Mouse (Mus musculus) heart, embryonic 16.5 days (tissue): ENCODE measurements around the gene Prl3b1. TPM values are rescaled to one million over a fixed set of nuclear protein-coding genes. Genes with fewer than 3 reads are reported as not detected.

ENCODE experiments used
- ATAC-seq: fragments of 200-750 bp; cut with Nextera tagmentation; replicated peaks from 2 replicates; pipeline ENCODE4 v1.8.0; 2017; ENCODE audit warnings: moderate number of reproducible peaks; ENCODE audit not compliant: insufficient read depth, low FRiP score; ENCODE audit errors: extremely low read depth
- H3K27ac ChIP-seq: fragments of 300-500 bp; sonication (generic); 2 replicates; pipeline ENCODE4 v1.5.1; 2014; ENCODE audit warnings: mild to moderate bottlenecking, low read length, control low read depth, moderate library complexity
- H3K27me3 ChIP-seq: fragments of 300-500 bp; sonication (generic); 2 replicates; pipeline ENCODE4 v1.6.1; 2014; ENCODE audit warnings: low read length, mixed read lengths; ENCODE audit not compliant: control insufficient read depth, insufficient read depth
- H3K36me3 ChIP-seq: fragments of 300-500 bp; sonication (generic); 2 replicates; pipeline ENCODE4 v1.6.1; 2014; ENCODE audit not compliant: control insufficient read depth, insufficient read depth
- H3K4me1 ChIP-seq: fragments of 300-500 bp; sonication (generic); 2 replicates; pipeline ENCODE4 v1.6.1; 2014; ENCODE audit warnings: low read length, mixed read lengths; ENCODE audit not compliant: control insufficient read depth, insufficient read depth
- H3K4me2 ChIP-seq: fragments of 300-500 bp; sonication (generic); 2 replicates; pipeline ENCODE4 v1.6.1; 2014; ENCODE audit warnings: low read depth, mild to moderate bottlenecking, control low read depth, low read length
- H3K4me3 ChIP-seq: fragments of 300-500 bp; sonication (generic); 2 replicates; pipeline ENCODE4 v1.5.1; 2014; ENCODE audit warnings: mild to moderate bottlenecking, control low read depth, low read length
- H3K9ac ChIP-seq: fragments of 300-500 bp; sonication (generic); 2 replicates; pipeline ENCODE4 v1.6.1; 2014; ENCODE audit warnings: low read length, control low read depth
- H3K9me3 ChIP-seq: fragments of 300-500 bp; sonication (generic); replicated peaks from 2 replicates; pipeline ENCODE4 v1.6.1; 2016; ENCODE audit warnings: low read length; ENCODE audit not compliant: control insufficient read depth
- WGBS: fragments of 180-500 bp; shearing (Covaris S2); extraction: QIAGEN DNeasy Blood & Tissue Kit; methylation state at CpG from one replicate; pipeline ENCODE4 v1.1.7; 2014; 5-methylcytosine and 5-hydroxymethylcytosine counted together
- polyA plus RNA-seq: library from polyadenylated mRNA; unstranded; fragments of >200 nt; fragmentation: Nextera tagmentation; extraction: Ambion mirVana; gene quantifications from 2 replicates; pipeline ENCODE4 v1.2.1, GENCODE M21; 2015

The Prl3b1 gene
- polyA plus RNA-seq, result not detected in 2 replicates

- Histone ChIP-seq H3K4me3 (no peak within 1 kb of the TSS), H3K4me1 (no peaks in the 10 kb centered on the region), H3K36me3 (no peaks in the 10 kb centered on the region), H3K4me2 (no peak within 1 kb of the TSS), H3K9ac (no peak within 1 kb of the TSS), H3K27me3 (no peaks in the 10 kb centered on the region), H3K9me3 (no peaks in the 10 kb centered on the region), H3K27ac (no peak within 1 kb of the TSS)
- 86% methylated on average over 1 of the region's 1 CpGs for WGBS
- ATAC-seq, result no peak
Observed at GRCm38 (mm10) chr13:27241547-27241946, at the start of gene Prl3b1. Prl3b1 (plus strand) TSS chr13:27241847.

DNA sequence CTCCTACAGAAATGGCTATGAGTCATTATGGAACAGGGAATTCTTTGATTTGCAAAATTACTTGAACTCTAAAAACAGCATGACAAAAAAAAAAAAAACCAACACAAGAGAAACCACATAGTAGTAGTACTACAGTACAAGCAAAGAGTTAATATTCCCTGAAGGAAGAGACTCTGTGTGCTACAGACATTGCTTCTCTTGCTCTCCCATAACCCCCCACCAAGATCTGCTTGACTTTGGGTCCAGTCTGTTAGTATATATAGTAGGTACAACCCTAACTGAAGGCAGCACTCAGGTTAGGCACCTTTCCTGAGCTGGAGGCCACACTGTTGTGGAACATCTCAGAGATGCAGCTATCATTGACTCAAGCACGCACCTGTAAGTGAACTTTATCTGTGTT is 45.3 kb upstream of the Prl3b1 start, which contains the start of gene Prl3c1:
TSS of gene Prl3c1 (plus strand) at position 301 of the 400 bp plus-strand sequence.
- no peak for ATAC-seq
- Histone ChIP-seq H3K27ac (no peak within 1 kb of the TSS), H3K4me2 (no peak within 1 kb of the TSS), H3K36me3 (no peaks in the 10 kb centered on the region), H3K4me1 (no peaks in the 10 kb centered on the region), H3K9ac (no peak within 1 kb of the TSS), H3K4me3 (no peak within 1 kb of the TSS), H3K9me3 (no peaks in the 10 kb centered on the region), H3K27me3 (no peaks in the 10 kb centered on the region)
- WGBS, result 56% methylated on average over 1 of the region's 1 CpGs

DNA sequence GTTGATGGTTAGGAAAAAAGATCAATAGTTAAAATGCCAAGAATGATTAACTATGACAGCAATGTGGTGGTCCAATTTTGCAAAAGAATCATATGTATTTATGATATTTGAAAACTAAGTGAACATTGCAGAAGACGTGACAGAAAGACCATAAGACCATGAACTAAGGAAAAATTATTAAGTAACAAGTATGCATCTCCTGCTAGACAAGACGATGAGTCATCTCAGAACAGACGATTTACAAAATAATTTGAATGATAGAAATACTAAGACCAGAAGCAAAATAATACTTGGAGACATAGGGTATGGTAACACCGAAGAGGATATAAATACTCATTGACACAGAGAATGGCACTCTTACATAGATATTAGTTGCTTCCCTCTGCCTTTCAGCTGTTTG is 17.5 kb downstream of the Prl3b1 start, which contains the start of gene Prl3a1:
TSS of gene Prl3a1 (plus strand) at position 301 of the 400 bp plus-strand sequence.
- Histone ChIP-seq H3K4me3 (no peak within 1 kb of the TSS), H3K9ac (no peak within 1 kb of the TSS), H3K27me3 (no peaks in the 10 kb centered on the region), H3K4me2 (no peak within 1 kb of the TSS), H3K27ac (no peak within 1 kb of the TSS), H3K9me3 (no peaks in the 10 kb centered on the region), H3K4me1 (no peaks in the 10 kb centered on the region), H3K36me3 (no peaks in the 10 kb centered on the region)
- 79% methylated on average over 4 of the region's 4 CpGs for WGBS
- ATAC-seq, result no peak

Other genes starting within 250 kb of the Prl3b1 start
- gene Prl, start 184.3 kb upstream of the Prl3b1 start, polyA plus RNA-seq, result not detected in 2 replicates
- gene Prl3d1, start 147.7 kb upstream of the Prl3b1 start, polyA plus RNA-seq, result not detected in 2 replicates
- gene Prl3d2, start 120.1 kb upstream of the Prl3b1 start, polyA plus RNA-seq, result not detected in 2 replicates
- gene Prl3d3, start 85.1 kb upstream of the Prl3b1 start, polyA plus RNA-seq, result not detected in 2 replicates
- not detected in 2 replicates for gene Prl3c1, start 45.2 kb upstream of the Prl3b1 start, polyA plus RNA-seq
- gene Prl3a1, start 17.6 kb downstream of the Prl3b1 start, polyA plus RNA-seq, result not detected in 2 replicates
- not detected in 2 replicates for gene Prl6a1, start 70.8 kb downstream of the Prl3b1 start, polyA plus RNA-seq
- not detected in 2 replicates for gene Prl8a2, start 103.8 kb downstream of the Prl3b1 start, polyA plus RNA-seq
- gene Prl2b1, start 149.0 kb downstream of the Prl3b1 start, polyA plus RNA-seq, result not detected in 2 replicates
- not detected in 2 replicates for gene Prl8a6, start 196.8 kb downstream of the Prl3b1 start, polyA plus RNA-seq